Mouse (Mus musculus) right cerebral cortex, postnatal 14 days (tissue): Measurements from ENCODE around the gene Herpud1.
"Not testable (repeated sequence)": the region's sequence is repeated elsewhere in the genome, so short reads cannot be mapped to it uniquely, and the experiment has no call there.

Experiments used
- DNase-seq: peaks from one replicate; pipeline ENCODE4 v3.0.0; 2022

Gene Herpud1

GRCm38 (mm10) chr8:94376176-94376575 lies 10.1 kb upstream of the Herpud1 start:
- DNase-seq, result no peak

DNA sequence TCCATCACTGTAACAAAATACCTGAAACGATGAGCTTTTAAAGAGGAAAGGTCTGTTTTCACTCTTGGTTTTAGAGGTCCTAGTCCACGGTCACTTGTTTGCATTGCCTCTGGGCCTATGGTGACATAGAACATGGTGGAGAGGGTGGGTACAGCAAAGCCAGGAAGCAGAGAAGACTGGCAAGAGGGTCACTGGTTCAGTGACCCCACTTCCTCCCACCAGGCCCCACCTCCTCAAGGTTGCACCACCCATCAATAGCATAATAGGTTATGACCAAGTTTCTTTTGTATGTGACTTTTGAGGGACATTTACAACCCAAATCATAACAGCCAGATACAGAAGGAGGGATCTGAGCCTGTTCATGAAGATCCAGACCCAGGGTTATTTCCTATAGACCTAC lies 9.7 kb upstream of the Herpud1 start:
- no peak for DNase-seq

GRCm38 (mm10) chr8:94377031-94377430 lies 9.2 kb upstream of the Herpud1 start:
- no peak for DNase-seq

- no peak for DNase-seq
Measured at GRCm38 (mm10) chr8:94377714-94378205, 8.5 kb upstream of the Herpud1 start.

DNA sequence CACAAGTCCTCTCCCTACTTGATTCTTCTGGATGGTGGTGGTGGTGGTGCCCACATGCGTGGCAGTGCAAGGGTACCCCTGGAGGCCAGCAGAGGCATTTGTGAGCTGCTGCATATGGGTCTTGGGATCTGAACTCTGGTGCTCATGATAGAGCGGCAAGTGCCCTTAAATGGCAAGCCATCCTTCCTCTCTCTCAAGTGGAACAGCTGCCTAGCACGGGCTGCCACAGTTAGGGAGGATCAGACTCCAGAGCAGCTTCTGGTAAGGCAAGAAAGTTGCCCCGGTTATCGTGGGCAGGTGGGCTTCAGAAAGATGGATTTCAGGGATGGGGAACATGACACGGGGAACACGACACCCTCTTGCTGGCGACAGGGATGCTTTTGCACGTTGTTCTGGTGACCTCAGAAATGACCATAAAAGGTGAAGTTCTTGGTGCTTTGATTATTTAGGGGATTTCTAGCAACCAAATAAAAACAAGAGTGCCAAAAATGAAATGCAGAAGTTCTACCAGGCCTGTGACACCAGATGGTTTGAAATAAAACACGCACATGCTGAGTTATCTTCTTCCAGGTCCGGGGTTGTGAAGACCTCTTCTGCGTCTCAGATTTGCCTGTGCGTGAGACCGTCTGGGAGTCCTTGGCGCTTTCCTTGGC lies 7.3 kb upstream of the Herpud1 start:
- DNase-seq, result no peak

- DNase-seq, result no peak
Measured at GRCm38 (mm10) chr8:94379686-94380085, 6.6 kb upstream of the Herpud1 start.

GRCm38 (mm10) chr8:94384166-94384565 lies 2.1 kb upstream of the Herpud1 start:
- DNase-seq, result no peak

DNA sequence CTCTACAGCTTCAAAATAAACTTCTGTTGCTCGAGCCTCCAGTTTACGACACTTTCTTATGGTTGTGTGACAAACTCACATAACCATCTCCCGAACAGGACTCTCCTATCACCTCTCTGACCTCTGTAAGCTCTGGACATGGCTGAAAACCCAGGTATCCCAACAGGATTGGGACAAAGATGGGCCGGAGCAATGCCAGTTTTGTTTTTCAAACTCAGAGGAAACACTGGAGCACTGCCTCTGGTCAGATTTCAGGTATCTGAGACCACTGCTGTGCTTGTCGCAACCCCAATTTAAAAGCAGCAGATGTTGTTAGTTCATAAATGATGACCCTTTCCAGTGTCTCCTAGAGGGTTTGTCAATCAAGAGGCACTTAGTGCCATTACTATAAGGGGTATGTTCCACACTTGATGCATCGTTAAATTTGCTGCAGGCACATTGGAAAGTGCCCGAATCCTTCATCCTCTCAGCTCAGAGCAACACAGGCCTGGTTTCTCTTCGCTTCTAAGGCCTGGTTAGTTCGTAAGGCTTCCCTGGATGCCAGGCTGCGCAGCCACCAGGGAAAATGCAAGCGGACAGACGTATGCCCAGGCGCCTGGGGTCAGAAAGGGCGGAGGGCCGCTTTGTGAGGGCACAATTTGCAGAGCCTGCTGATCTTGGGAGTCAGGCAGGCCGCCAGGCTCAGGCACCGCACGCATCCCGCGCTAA lies 578 bp upstream of the Herpud1 start:
- DNase-seq, result no peak

DNA sequence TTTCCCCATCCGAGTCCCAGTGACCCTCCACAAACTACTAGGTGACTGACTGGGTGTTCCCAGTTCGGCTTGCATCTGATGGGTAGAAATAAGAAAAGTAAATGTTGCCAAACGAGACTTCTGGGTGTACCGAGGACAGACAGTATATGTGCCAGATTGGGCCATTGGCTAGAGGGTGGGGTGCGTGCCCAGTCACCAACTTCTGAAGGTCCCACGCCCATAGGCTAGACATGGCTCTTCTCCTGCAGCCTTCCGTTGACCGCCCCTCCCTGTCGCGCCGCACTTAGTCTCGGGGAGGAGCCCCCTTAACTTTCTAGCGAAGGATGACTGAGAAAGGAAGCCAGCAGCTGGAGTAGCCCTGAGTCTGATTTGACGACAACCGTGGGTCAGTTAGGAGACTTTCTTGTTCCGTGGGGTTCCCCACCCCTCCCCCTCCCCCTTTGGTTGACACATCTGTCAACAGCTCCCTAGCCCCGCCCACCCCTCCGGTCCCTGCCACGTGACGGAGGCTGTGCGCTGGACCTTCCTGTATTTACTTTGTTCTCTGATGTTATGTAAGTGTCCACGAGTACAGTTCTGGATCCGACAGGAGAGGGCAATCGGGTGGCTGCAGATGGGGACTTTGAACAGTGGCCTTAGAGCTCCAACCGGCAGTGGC lies 918 bp downstream of the Herpud1 start:
- peak; percentile 59 for DNase-seq

DNA sequence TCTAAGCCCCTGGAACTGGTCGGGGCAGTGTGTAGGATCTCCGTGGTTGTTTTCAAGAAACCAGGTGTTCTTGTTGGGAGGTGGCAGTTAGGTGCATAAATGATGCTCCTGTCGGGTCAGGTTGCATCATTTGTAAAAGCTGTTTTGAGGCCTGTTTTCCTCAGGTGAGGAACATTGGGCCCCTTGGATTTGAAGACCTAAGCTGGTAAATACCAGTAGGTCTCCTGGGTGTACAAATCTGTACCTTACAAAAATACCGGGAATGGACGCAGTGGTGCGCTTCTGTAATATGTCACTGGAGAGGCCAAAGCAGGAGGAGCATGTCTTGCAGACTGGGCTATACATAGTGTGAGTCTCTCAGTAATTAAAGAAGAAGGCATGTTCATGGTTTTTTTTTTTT lies 1.5 kb downstream of the Herpud1 start:
- DNase-seq, result no peak

GRCm38 (mm10) chr8:94389531-94389930 lies 3.3 kb downstream of the Herpud1 start:
- no peak for DNase-seq

DNA sequence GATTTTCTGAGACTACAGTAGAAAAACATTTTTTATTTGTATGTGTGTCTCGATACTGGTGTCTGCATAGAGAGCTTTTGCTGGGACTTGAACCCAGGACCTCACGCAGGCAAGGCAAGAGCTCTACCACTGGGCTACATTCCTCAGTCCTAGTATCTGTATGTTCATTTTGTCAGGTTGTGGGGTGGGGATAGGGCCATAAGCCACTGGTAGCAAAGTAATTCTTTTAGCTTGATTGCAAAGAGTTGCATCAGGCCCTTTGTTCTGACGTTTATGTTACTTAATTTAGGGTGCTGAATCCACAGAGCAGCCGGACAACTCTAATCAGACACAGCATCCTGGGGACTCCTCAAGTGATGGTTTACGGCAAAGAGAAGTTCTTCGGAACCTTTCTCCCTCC lies 4.2 kb downstream of the Herpud1 start:
- DNase-seq, result no peak

DNA sequence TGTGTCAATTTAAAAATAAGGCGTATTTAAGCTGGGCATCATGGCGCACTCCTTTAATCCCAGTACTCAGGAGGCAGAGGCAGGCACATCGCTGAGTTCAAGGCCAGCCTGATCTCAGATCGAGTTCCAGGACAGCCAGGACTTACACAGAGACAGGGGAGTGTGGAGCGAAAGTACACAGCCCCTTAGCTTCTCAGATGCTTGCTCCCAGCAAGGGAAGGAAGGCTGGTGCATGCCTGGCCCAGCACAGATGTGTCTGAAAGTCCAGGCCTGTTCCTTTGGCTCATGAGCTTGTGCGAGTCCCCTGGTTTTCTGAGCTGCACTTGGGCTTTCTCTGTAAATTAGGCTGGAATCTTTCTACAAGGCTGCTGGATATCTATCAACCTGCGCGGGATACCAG lies 4.7 kb downstream of the Herpud1 start:
- no peak for DNase-seq

GRCm38 (mm10) chr8:94392147-94392546 lies 5.9 kb downstream of the Herpud1 start:
- peak; percentile 64 for DNase-seq

GRCm38 (mm10) chr8:94392648-94393047 lies 6.4 kb downstream of the Herpud1 start:
- DNase-seq, result no peak

GRCm38 (mm10) chr8:94395851-94396540 lies 9.8 kb downstream of the Herpud1 start:
- DNase-seq, result no peak

GRCm38 (mm10) chr8:94396964-94397657 lies 10.9 kb downstream of the Herpud1 start:
- peak; percentile 49 for DNase-seq

GRCm38 (mm10) chr8:94398587-94398986 lies 12.3 kb downstream of the Herpud1 start:
- DNase-seq, result no peak

DNA sequence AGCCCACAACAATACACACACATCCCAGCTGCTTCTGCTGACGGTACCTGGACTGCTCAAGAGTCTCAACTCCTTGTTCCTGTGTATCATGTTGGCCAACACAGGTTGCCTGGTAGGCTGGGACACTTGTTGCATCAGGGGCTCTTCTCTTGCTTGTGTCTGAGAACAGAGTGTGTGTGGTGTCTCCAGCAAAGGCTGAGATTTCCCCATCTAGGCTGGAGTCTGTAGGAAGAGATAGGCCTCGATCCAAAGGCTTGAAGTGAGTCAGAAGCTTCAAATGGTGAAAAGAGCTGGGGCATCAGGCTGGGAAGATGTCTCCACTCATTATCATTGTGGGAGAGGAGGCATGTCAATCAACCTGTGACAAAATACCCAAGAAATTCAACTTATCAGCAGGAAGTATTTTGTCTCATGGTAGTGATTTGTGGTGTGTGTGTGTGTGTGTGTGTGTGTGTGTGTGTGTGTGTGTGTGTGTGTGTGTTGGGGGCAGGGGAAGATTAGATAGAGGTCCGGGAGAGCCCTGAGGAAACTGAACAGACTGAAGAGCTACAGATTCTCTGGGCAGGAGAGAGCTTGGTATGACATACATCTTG lies 13.2 kb downstream of the Herpud1 start:
- DNase-seq, result no peak

GRCm38 (mm10) chr8:94399957-94400356 lies 13.7 kb downstream of the Herpud1 start:
- not testable (repeated sequence) for DNase-seq

GRCm38 (mm10) chr8:94408443-94409080 lies 22.3 kb downstream of the Herpud1 start:
- no peak for DNase-seq

DNA sequence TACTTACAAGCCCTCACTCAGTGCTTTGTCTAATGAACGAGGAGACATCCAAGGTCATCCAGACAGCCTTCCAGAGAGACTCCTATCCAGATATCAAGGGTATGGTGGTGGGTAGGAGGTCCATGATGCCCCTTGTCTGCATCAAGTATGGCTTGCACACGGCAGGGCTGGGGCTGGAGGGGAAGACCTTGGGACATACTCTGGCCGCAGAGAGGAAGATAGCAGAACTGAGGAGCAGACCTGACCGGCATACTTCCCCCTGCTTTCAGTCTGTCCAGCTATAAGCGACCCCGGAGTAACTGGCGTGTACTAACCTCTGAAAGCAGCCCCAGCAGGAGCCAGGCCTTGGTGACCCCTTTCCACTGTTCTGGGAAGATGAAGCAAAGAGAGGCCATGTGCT lies 23.3 kb downstream of the Herpud1 start:
- no peak for DNase-seq
